Mouse (Mus musculus): ENCODE data around the gene 9330182L06Rik. TPM values are rescaled to one million over a fixed set of nuclear protein-coding genes. Genes with fewer than 3 reads are reported as not detected.

Gene 9330182L06Rik
- polyA plus RNA-seq, 1 experiment from 2014 or later: 0.26 TPM

DNA sequence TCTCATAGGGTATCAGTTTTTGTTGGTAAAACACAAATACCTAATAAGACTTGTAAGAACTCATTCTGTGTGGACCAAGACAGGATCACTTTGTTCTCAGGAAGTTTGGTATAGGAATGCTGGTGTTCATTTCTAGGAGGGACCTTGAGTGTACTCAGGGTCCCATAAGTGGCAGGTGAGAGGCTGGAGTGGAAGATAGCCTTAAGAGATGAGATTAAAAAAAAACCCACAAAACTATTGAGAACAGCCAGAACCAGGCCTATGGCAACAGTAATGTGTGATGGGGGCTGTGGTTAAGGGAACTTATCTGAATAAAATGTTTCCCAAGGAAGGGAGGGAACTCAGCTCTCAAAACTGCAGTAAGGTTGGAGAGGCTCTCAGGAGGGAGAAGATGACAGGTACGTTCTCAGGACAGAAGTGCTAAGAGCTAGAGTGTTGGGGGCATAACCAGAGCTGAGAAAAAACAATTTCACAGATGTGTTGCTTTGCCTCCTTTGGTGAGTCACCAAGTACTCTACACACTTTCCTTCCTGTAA lies 126.0 kb downstream of the 9330182L06Rik start:
- Histone ChIP-seq H3K27me3 (ENCODE audit: control insufficient read depth, insufficient read depth, low read depth, low read length) (no peaks in the 10 kb centered on the region), H3K4me2 (ENCODE audit: low read depth, low read length) (no peak overlapping the region), H3K27ac (ENCODE audit: low read length) (no peak overlapping the region), H3K9me3 (replicated peaks; ENCODE audit: control insufficient read depth, low read length) (no peaks in the 10 kb centered on the region), H3K4me3 (ENCODE audit: low read depth, low read length) (no peak overlapping the region), H3K4me1 (ENCODE audit: control insufficient read depth, low read depth, low read length) (no peaks in the 10 kb centered on the region), H3K36me3 (ENCODE audit: control insufficient read depth, insufficient read depth) (no peaks in the 10 kb centered on the region), H3K9ac (ENCODE audit: low read depth, low read length) (no peak overlapping the region)
- WGBS (ENCODE audit: insufficient replicate concordance): 22% methylated on average over 1 of the region's 1 CpGs
- ATAC-seq (ENCODE audit: low read depth): no peak

DNA sequence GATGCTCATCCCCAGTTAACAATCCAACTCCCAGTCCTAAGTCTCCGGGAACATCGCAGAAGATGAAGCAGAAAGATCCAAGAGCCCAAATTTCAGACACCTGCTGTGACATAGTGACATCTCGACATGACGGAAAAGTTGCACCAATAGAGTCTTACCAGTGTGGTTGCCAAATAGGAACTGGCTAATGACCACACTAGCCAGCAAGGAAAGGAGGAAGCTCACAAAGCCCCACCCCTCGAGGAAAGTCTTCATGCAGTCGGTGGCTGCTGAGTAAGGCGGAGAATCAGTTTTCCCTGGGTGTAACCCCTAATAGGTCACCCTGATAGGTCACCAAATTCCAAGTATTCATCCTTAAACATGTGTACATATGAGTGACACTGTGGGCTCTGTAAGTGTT lies 151.2 kb downstream of the 9330182L06Rik start:
- Histone ChIP-seq H3K4me2 (ENCODE audit: low read depth, low read length) (no peak overlapping the region), H3K36me3 (ENCODE audit: control insufficient read depth, insufficient read depth) (no peaks in the 10 kb centered on the region), H3K9me3 (replicated peaks; ENCODE audit: control insufficient read depth, low read length) (no peaks in the 10 kb centered on the region), H3K4me3 (ENCODE audit: low read depth, low read length) (no peak overlapping the region), H3K27me3 (ENCODE audit: control insufficient read depth, insufficient read depth, low read depth, low read length) (no peaks in the 10 kb centered on the region), H3K4me1 (ENCODE audit: control insufficient read depth, low read depth, low read length) (no peaks in the 10 kb centered on the region), H3K27ac (ENCODE audit: low read length) (no peak overlapping the region), H3K9ac (ENCODE audit: low read depth, low read length) (no peak overlapping the region)
- ATAC-seq (ENCODE audit: low read depth): 0 out of 2 replicates have a peak, but pooled peaks have one; percentile 3
- WGBS (ENCODE audit: insufficient replicate concordance): 45% methylated on average over 7 of the region's 7 CpGs

DNA sequence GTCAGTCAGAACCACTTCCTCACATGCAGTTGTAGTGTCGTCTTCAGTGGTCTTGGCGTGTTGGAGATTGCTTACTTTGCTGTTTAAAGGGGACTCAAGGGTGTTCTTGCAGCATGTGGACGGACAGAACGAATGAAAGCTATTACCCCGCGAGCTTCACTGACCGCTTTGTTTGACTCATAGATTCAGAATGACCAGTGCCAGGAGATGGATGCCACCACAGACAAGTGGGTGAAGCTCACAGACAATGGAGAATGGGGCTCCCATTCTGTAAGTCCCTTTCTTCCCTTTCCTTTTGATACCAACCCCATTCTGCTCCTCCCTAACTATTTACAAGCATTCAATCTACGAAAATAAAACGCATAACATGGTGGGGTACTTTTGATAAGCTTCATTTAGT lies 151.9 kb downstream of the 9330182L06Rik start:
- H3K9ac ChIP-seq (ENCODE audit: low read depth, low read length): no peak overlapping the region
- no peaks in the 10 kb centered on the region for H3K27me3 ChIP-seq (ENCODE audit: control insufficient read depth, insufficient read depth, low read depth, low read length)
- no peak overlapping the region for H3K27ac ChIP-seq (ENCODE audit: low read length)
- WGBS (ENCODE audit: insufficient replicate concordance): 71% methylated on average over 9 of the region's 9 CpGs
- H3K4me2 ChIP-seq (ENCODE audit: low read depth, low read length): no peak overlapping the region
- no peak for ATAC-seq (ENCODE audit: low read depth)
- no peaks in the 10 kb centered on the region for H3K4me1 ChIP-seq (ENCODE audit: control insufficient read depth, low read depth, low read length)
- H3K36me3 ChIP-seq (ENCODE audit: control insufficient read depth, insufficient read depth): no peaks in the 10 kb centered on the region
- H3K9me3 ChIP-seq (replicated peaks; ENCODE audit: control insufficient read depth, low read length): no peaks in the 10 kb centered on the region
- H3K4me3 ChIP-seq (ENCODE audit: low read depth, low read length): no peak overlapping the region

- no peaks in the 10 kb centered on the region for H3K9me3 ChIP-seq (replicated peaks; ENCODE audit: control insufficient read depth, low read length)
- no peaks in the 10 kb centered on the region for H3K27me3 ChIP-seq (ENCODE audit: control insufficient read depth, insufficient read depth, low read depth, low read length)
- H3K27ac ChIP-seq (ENCODE audit: low read length): no peak overlapping the region
- no peaks in the 10 kb centered on the region for H3K4me1 ChIP-seq (ENCODE audit: control insufficient read depth, low read depth, low read length)
- WGBS (ENCODE audit: insufficient replicate concordance): 40% methylated on average over 1 of the region's 1 CpGs
- H3K9ac ChIP-seq (ENCODE audit: low read depth, low read length): no peak overlapping the region
- no peaks in the 10 kb centered on the region for H3K36me3 ChIP-seq (ENCODE audit: control insufficient read depth, insufficient read depth)
- ATAC-seq (ENCODE audit: low read depth): no peak
- H3K4me3 ChIP-seq (ENCODE audit: low read depth, low read length): no peak overlapping the region
- H3K4me2 ChIP-seq (ENCODE audit: low read depth, low read length): no peak overlapping the region
These were observed 154.0 kb downstream of the 9330182L06Rik start for GRCm38 (mm10) chr5:9419964-9420363.

GRCm38 (mm10) chr5:9424464-9424863 lies 158.5 kb downstream of the 9330182L06Rik start:
- H3K27ac ChIP-seq (ENCODE audit: low read length): no peak overlapping the region
- no peaks in the 10 kb centered on the region for H3K9me3 ChIP-seq (replicated peaks; ENCODE audit: control insufficient read depth, low read length)
- WGBS (ENCODE audit: insufficient replicate concordance): 53% methylated on average over 2 of the region's 2 CpGs
- no peaks in the 10 kb centered on the region for H3K27me3 ChIP-seq (ENCODE audit: control insufficient read depth, insufficient read depth, low read depth, low read length)
- no peaks in the 10 kb centered on the region for H3K4me1 ChIP-seq (ENCODE audit: control insufficient read depth, low read depth, low read length)
- no peaks in the 10 kb centered on the region for H3K36me3 ChIP-seq (ENCODE audit: control insufficient read depth, insufficient read depth)
- H3K4me2 ChIP-seq (ENCODE audit: low read depth, low read length): no peak overlapping the region
- no peak for ATAC-seq (ENCODE audit: low read depth)
- no peak overlapping the region for H3K9ac ChIP-seq (ENCODE audit: low read depth, low read length)
- H3K4me3 ChIP-seq (ENCODE audit: low read depth, low read length): no peak overlapping the region

GRCm38 (mm10) chr5:9427165-9427564 lies 161.2 kb downstream of the 9330182L06Rik start:
- Histone ChIP-seq H3K9ac (ENCODE audit: low read depth, low read length) (no peak overlapping the region), H3K4me2 (ENCODE audit: low read depth, low read length) (no peak overlapping the region), H3K9me3 (replicated peaks; ENCODE audit: control insufficient read depth, low read length) (no peaks in the 10 kb centered on the region), H3K27me3 (ENCODE audit: control insufficient read depth, insufficient read depth, low read depth, low read length) (no peaks in the 10 kb centered on the region), H3K36me3 (ENCODE audit: control insufficient read depth, insufficient read depth) (no peaks in the 10 kb centered on the region), H3K4me1 (ENCODE audit: control insufficient read depth, low read depth, low read length) (no peaks in the 10 kb centered on the region), H3K4me3 (ENCODE audit: low read depth, low read length) (no peak overlapping the region), H3K27ac (ENCODE audit: low read length) (no peak overlapping the region)
- ATAC-seq (ENCODE audit: low read depth): no peak
- WGBS (ENCODE audit: insufficient replicate concordance): 31% methylated on average over 2 of the region's 2 CpGs

DNA sequence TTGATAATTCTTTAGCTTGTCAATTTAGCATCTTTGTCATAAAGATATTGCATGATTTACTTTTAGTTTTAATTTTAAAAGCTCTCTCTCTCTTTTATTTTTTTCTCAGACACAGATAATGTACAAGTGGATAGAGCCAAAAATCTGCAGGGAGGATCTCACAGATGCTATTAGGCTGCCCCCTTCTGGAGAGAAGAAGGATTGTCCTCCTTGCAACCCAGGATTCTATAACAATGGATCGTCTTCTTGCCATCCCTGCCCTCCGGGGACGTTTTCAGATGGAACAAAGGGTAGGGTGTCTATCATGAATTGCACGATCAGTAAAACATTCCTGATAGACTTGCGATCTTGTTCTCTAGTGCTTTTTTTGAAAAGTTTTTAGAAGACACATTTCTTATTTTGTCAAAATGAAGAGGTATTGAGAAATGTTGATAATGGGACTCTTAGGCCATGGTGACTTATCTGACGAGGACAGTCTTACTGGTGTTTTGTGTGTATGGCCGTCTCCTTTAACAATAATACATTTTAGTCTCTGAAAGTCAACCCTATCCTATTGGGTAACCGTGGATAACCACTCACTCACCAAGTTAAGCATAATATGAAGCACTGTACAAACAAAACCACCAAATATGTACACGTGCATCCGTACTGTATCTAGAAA lies 161.8 kb downstream of the 9330182L06Rik start:
- ATAC-seq (ENCODE audit: low read depth): no peak
- Histone ChIP-seq H3K4me1 (ENCODE audit: control insufficient read depth, low read depth, low read length) (no peaks in the 10 kb centered on the region), H3K36me3 (ENCODE audit: control insufficient read depth, insufficient read depth) (no peaks in the 10 kb centered on the region), H3K9me3 (replicated peaks; ENCODE audit: control insufficient read depth, low read length) (no peaks in the 10 kb centered on the region), H3K4me2 (ENCODE audit: low read depth, low read length) (no peak overlapping the region), H3K27ac (ENCODE audit: low read length) (no peak overlapping the region), H3K27me3 (ENCODE audit: control insufficient read depth, insufficient read depth, low read depth, low read length) (no peaks in the 10 kb centered on the region), H3K4me3 (ENCODE audit: low read depth, low read length) (no peak overlapping the region), H3K9ac (ENCODE audit: low read depth, low read length) (no peak overlapping the region)
- 36% methylated on average over 10 of the region's 10 CpGs for WGBS (ENCODE audit: insufficient replicate concordance)

GRCm38 (mm10) chr5:9428728-9429127 lies 162.8 kb downstream of the 9330182L06Rik start:
- Histone ChIP-seq H3K36me3 (ENCODE audit: control insufficient read depth, insufficient read depth) (no peaks in the 10 kb centered on the region), H3K27me3 (ENCODE audit: control insufficient read depth, insufficient read depth, low read depth, low read length) (no peaks in the 10 kb centered on the region), H3K4me3 (ENCODE audit: low read depth, low read length) (no peak overlapping the region), H3K9me3 (replicated peaks; ENCODE audit: control insufficient read depth, low read length) (no peaks in the 10 kb centered on the region), H3K4me2 (ENCODE audit: low read depth, low read length) (no peak overlapping the region), H3K27ac (ENCODE audit: low read length) (no peak overlapping the region), H3K9ac (ENCODE audit: low read depth, low read length) (no peak overlapping the region), H3K4me1 (ENCODE audit: control insufficient read depth, low read depth, low read length) (no peaks in the 10 kb centered on the region)
- no peak for ATAC-seq (ENCODE audit: low read depth)
- 29% methylated on average over 3 of the region's 3 CpGs for WGBS (ENCODE audit: insufficient replicate concordance)

- no peaks in the 10 kb centered on the region for H3K27me3 ChIP-seq (ENCODE audit: control insufficient read depth, insufficient read depth, low read depth, low read length)
- H3K36me3 ChIP-seq (ENCODE audit: control insufficient read depth, insufficient read depth): no peaks in the 10 kb centered on the region
These were observed 180.2 kb downstream of the 9330182L06Rik start for GRCm38 (mm10) chr5:9446146-9446545.

More at GRCm38 (mm10) chr5:9446146-9446545, 180.2 kb downstream of the 9330182L06Rik start:
- ATAC-seq (ENCODE audit: low read depth): no peak
- Histone ChIP-seq H3K27ac (ENCODE audit: low read length) (no peak overlapping the region), H3K4me3 (ENCODE audit: low read depth, low read length) (no peak overlapping the region), H3K4me1 (ENCODE audit: control insufficient read depth, low read depth, low read length) (no peaks in the 10 kb centered on the region), H3K9ac (ENCODE audit: low read depth, low read length) (no peak overlapping the region), H3K4me2 (ENCODE audit: low read depth, low read length) (no peak overlapping the region), H3K9me3 (replicated peaks; ENCODE audit: control insufficient read depth, low read length) (no peaks in the 10 kb centered on the region)
- WGBS (ENCODE audit: insufficient replicate concordance): 0% methylated on average over 1 of the region's 1 CpGs

Data from liver, embryonic 16.5 days (tissue).